In genomic region chr16:14105891-14106290, GRCm38 (mm10) we compare ENCODE assay signal across 18 mouse cellular contexts. TPM values are rescaled to one million over a fixed set of nuclear protein-coding genes. Genes with fewer than 3 reads are reported as not detected.
DNase-seq lines count a peak whose midpoint lies in the region; TF ChIP-seq lines count a peak whose summit lies in the region.
"Had no signal": no experiment of that assay in that cellular context is flagged by ENCODE, and none has a peak within 500 bp of the region (broad histone marks: within the 10 kb centered on the region; RNA-seq: fewer than 3 reads in every experiment).

No protein-coding gene starts in this region.

- no peak overlapping the region for H3K27ac ChIP-seq in gastrocnemius, adult 2 months
- H3K27ac ChIP-seq in embryonic facial prominence, embryonic 10.5 days (replicated peaks), result no peak overlapping the region
- H3K27ac ChIP-seq: hindbrain, embryonic 13.5 days; liver, embryonic 14.5 days; midbrain, embryonic 12.5 days; neural tube, embryonic 15.5 days; stomach, embryonic 15.5 days had no signal

- H3K27me3 ChIP-seq in embryonic facial prominence, embryonic 10.5 days (replicated peaks; ENCODE audit: low read depth, poor library complexity, severe bottlenecking), result no peaks in the 10 kb centered on the region
- H3K27me3 ChIP-seq: hindbrain, embryonic 13.5 days; midbrain, embryonic 12.5 days; neural tube, embryonic 15.5 days; stomach, embryonic 15.5 days had no signal

- intact Hi-C loops in gastrocnemius, adult 2 months (cut with DNase I), result no loop called here
- intact Hi-C loops in gastrocnemius, postnatal 36 days (cut with DNase I), result no loop called here
- intact Hi-C loops in left cerebral cortex, postnatal 14 days (cut with DNase I), result loop anchor here (5.0 kb wide), 1 partner anchor 204 kb away; the partner anchor contains the start of genes Mpv17l and Pdxdc1

- H3K4me1 ChIP-seq in embryonic facial prominence, embryonic 10.5 days, result no peaks in the 10 kb centered on the region
- H3K4me1 ChIP-seq: hindbrain, embryonic 13.5 days; midbrain, embryonic 12.5 days; neural tube, embryonic 15.5 days; stomach, embryonic 15.5 days had no signal

- WGBS in embryonic facial prominence, embryonic 10.5 days, result 86% methylated on average over 6 of the region's 6 CpGs

- H3K4me3 ChIP-seq in gastrocnemius, adult 2 months, result no peak overlapping the region
- no peak overlapping the region for H3K4me3 ChIP-seq in embryonic facial prominence, embryonic 10.5 days
- H3K4me3 ChIP-seq: hindbrain, embryonic 13.5 days; midbrain, embryonic 12.5 days; neural tube, embryonic 15.5 days; stomach, embryonic 15.5 days had no signal

- H3K9me3 ChIP-seq in embryonic facial prominence, embryonic 10.5 days, result no peaks in the 10 kb centered on the region
- H3K9me3 ChIP-seq: hindbrain, embryonic 13.5 days; midbrain, embryonic 12.5 days; neural tube, embryonic 15.5 days; stomach, embryonic 15.5 days had no signal

- peaks cover 31% of the 10 kb centered on the region for H3K36me3 ChIP-seq in embryonic facial prominence, embryonic 10.5 days (replicated peaks)

- TF ChIP-seq CTCF in gastrocnemius, adult 2 months (IDR thresholded peaks at IDR 0.05), result no peak

- DNase-seq in cerebellum, postnatal 10 days, result peak; percentile 28
- no peak for DNase-seq in cerebellum, adult 9-10 months
- DNase-seq in gastrocnemius, adult 2 months, result peak; percentile 30
- DNase-seq in gastrocnemius, postnatal 36 days, result no peak
- DNase-seq in left cerebral cortex, postnatal 14 days (ENCODE audit: low spot score in 2 of 2), result peak; percentile 18 to 57
- DNase-seq in left cerebral cortex, adult 8-10 months (ENCODE audit: low spot score in 2 of 2), result no peak
- DNase-seq in brain, adult 2 months (ENCODE audit: low read depth, low spot score), result peak; percentile 54
- no peak for DNase-seq in embryonic facial prominence, embryonic 10.5 days (ENCODE audit: low spot score)
- DNase-seq: adrenal gland, postnatal 25 days; cerebellum, adult 9-11 months; kidney, adult 8-10 months; kidney, postnatal 10 days; lung, embryonic 14.5 days had no signal

RNA-seq across cellular contexts. Expression of gene Nde1, which starts 57.2 kb away (rescaled TPM):
- 10 to 100 TPM; 29.9 to 32.2 TPM for total RNA-seq in gastrocnemius, adult 2 months (2021)
- total RNA-seq in gastrocnemius, postnatal 36 days (2021), result 10 to 100 TPM; 24.7 to 29.8 TPM
- 10 to 100 TPM; 16.8 to 17.7 TPM for total RNA-seq in left cerebral cortex, postnatal 14 days (2021)
- 10 to 100 TPM; 14.8 to 22.3 (median 17.7) TPM for total RNA-seq in left cerebral cortex, adult 8-10 months (2022)
- 182 and 197 TPM in 2 replicates for polyA plus RNA-seq in embryonic facial prominence, embryonic 10.5 days (2016; fragmentation: Nextera tagmentation; extraction: Ambion mirVana)

RNA-seq across cellular contexts. Expression of gene Marf1, which starts 57.3 kb away (rescaled TPM):
- total RNA-seq in gastrocnemius, adult 2 months (2021), result 10 to 100 TPM; 20.9 to 25.6 TPM
- 10 to 100 TPM; 17.5 to 18.8 TPM for total RNA-seq in gastrocnemius, postnatal 36 days (2021)
- 10 to 100 TPM; 59.3 to 64.8 TPM for total RNA-seq in left cerebral cortex, postnatal 14 days (2021)
- total RNA-seq in left cerebral cortex, adult 8-10 months (2022), result 100 to 1,000 TPM; 135 to 173 (median 155) TPM
- polyA plus RNA-seq in embryonic facial prominence, embryonic 10.5 days (2016; fragmentation: Nextera tagmentation; extraction: Ambion mirVana), result 17.1 and 17.3 TPM in 2 replicates

Comparison
In these comparisons a context has a peak if more than half of its experiments do, and no peak if none do; other contexts are left out.
1. DNase-seq: peak in cerebellum, postnatal 10 days (2 of 2), gastrocnemius, adult 2 months (single experiment), left cerebral cortex, postnatal 14 days (2 of 2) and brain, adult 2 months (single experiment); none in cerebellum, adult 9-10 months (single experiment), gastrocnemius, postnatal 36 days (0 of 2), left cerebral cortex, adult 8-10 months (0 of 2) and embryonic facial prominence, embryonic 10.5 days (single experiment).